Mouse (Mus musculus) neural tube, embryonic 12.5 days (tissue): ENCODE measurements at regions not wholly inside any gene's neighbourhood (a gene's known extent, or its start where the extent isn't known, plus 50 kb on each side); places are given as distances from the start of the nearest gene placed in this dataset.
"Not testable (repeated sequence)": the region's sequence is repeated elsewhere in the genome, so short reads cannot be mapped to it uniquely, and the experiment has no call there.

ENCODE experiments used
- ATAC-seq: fragments of 200-750 bp; cut with Nextera tagmentation; 2 replicates; pipeline ENCODE4 v1.8.0; 2017; ENCODE audit warnings: low read depth, mild to moderate bottlenecking, moderate TSS enrichment, moderate library complexity; ENCODE audit not compliant: low FRiP score
- H3K27ac ChIP-seq: fragments of 300-500 bp; sonication (generic); 2 replicates; pipeline ENCODE4 v1.5.1; 2016
- H3K27me3 ChIP-seq: fragments of 300-500 bp; sonication (generic); replicated peaks from 2 replicates; pipeline ENCODE4 v1.6.1; 2016; ENCODE audit warnings: mild to moderate bottlenecking
- H3K36me3 ChIP-seq: fragments of 300-500 bp; sonication (generic); 2 replicates; pipeline ENCODE4 v1.6.1; 2016; ENCODE audit warnings: mild to moderate bottlenecking
- H3K4me1 ChIP-seq: fragments of 300-500 bp; sonication (generic); 2 replicates; pipeline ENCODE4 v1.6.1; 2016
- H3K4me2 ChIP-seq: fragments of 300-500 bp; sonication (generic); replicated peaks from 2 replicates; pipeline ENCODE4 v1.6.1; 2016; ENCODE audit warnings: mild to moderate bottlenecking
- H3K4me3 ChIP-seq: fragments of 300-500 bp; sonication (generic); 2 replicates; pipeline ENCODE4 v1.5.1; 2016
- H3K9ac ChIP-seq: fragments of 300-500 bp; sonication (generic); 2 replicates; pipeline ENCODE4 v1.6.1; 2016; ENCODE audit warnings: mild to moderate bottlenecking
- H3K9me3 ChIP-seq: fragments of 300-500 bp; sonication (generic); 2 replicates; pipeline ENCODE4 v1.6.1; 2016; ENCODE audit warnings: mild to moderate bottlenecking
- WGBS: fragments of 180-500 bp; shearing (Covaris S2); methylation state at CpG from one replicate; pipeline ENCODE4 v1.1.7; 2016; 5-methylcytosine and 5-hydroxymethylcytosine counted together

GRCm38 (mm10) chr4:71506911-71507310, 250.9 kb downstream of the Gm11232 start:
- ATAC-seq = no peak
- no peaks in the 10 kb centered on the region for H3K9me3 ChIP-seq

GRCm38 (mm10) chr4:71489788-71490187, 268.0 kb downstream of the Gm11232 start:
- no peaks in the 10 kb centered on the region for H3K27me3 ChIP-seq
- H3K9me3 ChIP-seq = no peaks in the 10 kb centered on the region
- H3K4me3 ChIP-seq = no peak overlapping the region
- no peak overlapping the region for H3K9ac ChIP-seq
- 85% methylated on average over 2 of the region's 2 CpGs for WGBS
- ATAC-seq = no peak
- H3K4me2 ChIP-seq = no peak overlapping the region
- peaks cover 8% of the 10 kb centered on the region for H3K4me1 ChIP-seq
- no peak overlapping the region for H3K27ac ChIP-seq
- no peaks in the 10 kb centered on the region for H3K36me3 ChIP-seq

More at GRCm38 (mm10) chr4:71506911-71507310, 250.9 kb downstream of the Gm11232 start:
- H3K4me1 ChIP-seq = no peaks in the 10 kb centered on the region
- H3K9ac ChIP-seq = no peak overlapping the region
- H3K27me3 ChIP-seq = no peaks in the 10 kb centered on the region
- H3K4me2 ChIP-seq = no peak overlapping the region
- no peak overlapping the region for H3K4me3 ChIP-seq
- no peaks in the 10 kb centered on the region for H3K36me3 ChIP-seq
- H3K27ac ChIP-seq = no peak overlapping the region

GRCm38 (mm10) chr4:71488663-71489161, 269.1 kb downstream of the Gm11232 start:
- ATAC-seq = no peak
- Histone ChIP-seq H3K4me1 (peaks cover 11% of the 10 kb centered on the region), H3K27ac (no peak overlapping the region), H3K4me2 (no peak overlapping the region), H3K4me3 (no peak overlapping the region), H3K9ac (no peak overlapping the region), H3K36me3 (no peaks in the 10 kb centered on the region), H3K9me3 (no peaks in the 10 kb centered on the region), H3K27me3 (no peaks in the 10 kb centered on the region)
- 19% methylated on average over 2 of the region's 2 CpGs for WGBS

- ATAC-seq = no peak
- Histone ChIP-seq H3K9ac (no peak overlapping the region), H3K36me3 (no peaks in the 10 kb centered on the region), H3K4me1 (peaks cover 11% of the 10 kb centered on the region), H3K9me3 (no peaks in the 10 kb centered on the region), H3K27me3 (no peaks in the 10 kb centered on the region), H3K27ac (no peak overlapping the region), H3K4me2 (no peak overlapping the region), H3K4me3 (no peak overlapping the region)
- 94% methylated on average over 9 of the region's 9 CpGs for WGBS
Observed at GRCm38 (mm10) chr4:71488059-71488458, 269.7 kb downstream of the Gm11232 start.

GRCm38 (mm10) chr4:71480960-71481359, 276.8 kb downstream of the Gm11232 start:
- Histone ChIP-seq H3K36me3 (no peaks in the 10 kb centered on the region), H3K27ac (no peak overlapping the region), H3K9ac (no peak overlapping the region), H3K9me3 (no peaks in the 10 kb centered on the region), H3K27me3 (no peaks in the 10 kb centered on the region; the same call in 1 of the 2 replicates), H3K4me2 (no peak overlapping the region), H3K4me1 (peaks cover 11% of the 10 kb centered on the region), H3K4me3 (no peak overlapping the region)
- no peak for ATAC-seq
- 90% methylated on average over 2 of the region's 2 CpGs for WGBS

- ATAC-seq = no peak
- H3K27ac ChIP-seq = no peak overlapping the region
- H3K9me3 ChIP-seq = no peaks in the 10 kb centered on the region
- no peaks in the 10 kb centered on the region for H3K4me1 ChIP-seq
- no peaks in the 10 kb centered on the region for H3K36me3 ChIP-seq
- H3K4me2 ChIP-seq = no peak overlapping the region
- H3K9ac ChIP-seq = no peak overlapping the region
- H3K4me3 ChIP-seq = no peak overlapping the region
- no peaks in the 10 kb centered on the region for H3K27me3 ChIP-seq
Observed at GRCm38 (mm10) chr4:71470580-71470979, 287.2 kb downstream of the Gm11232 start.

GRCm38 (mm10) chr4:71454811-71455210, 303.0 kb downstream of the Gm11232 start:
- Histone ChIP-seq H3K36me3 (no peaks in the 10 kb centered on the region), H3K27ac (no peak overlapping the region), H3K4me3 (no peak overlapping the region), H3K4me1 (no peaks in the 10 kb centered on the region), H3K9me3 (no peaks in the 10 kb centered on the region), H3K27me3 (no peaks in the 10 kb centered on the region), H3K9ac (no peak overlapping the region), H3K4me2 (no peak overlapping the region)
- no peak for ATAC-seq
- WGBS = 35% methylated on average over 3 of the region's 3 CpGs

GRCm38 (mm10) chr4:71453499-71453898, 304.3 kb downstream of the Gm11232 start:
- Histone ChIP-seq H3K4me2 (no peak overlapping the region), H3K4me1 (no peaks in the 10 kb centered on the region), H3K36me3 (no peaks in the 10 kb centered on the region), H3K4me3 (no peak overlapping the region), H3K27ac (no peak overlapping the region), H3K9ac (no peak overlapping the region), H3K27me3 (no peaks in the 10 kb centered on the region), H3K9me3 (no peaks in the 10 kb centered on the region)
- WGBS = 96% methylated on average over 3 of the region's 3 CpGs
- ATAC-seq = no peak

GRCm38 (mm10) chr4:71446461-71446860, 311.3 kb downstream of the Gm11232 start:
- WGBS = 89% methylated on average over 2 of the region's 2 CpGs
- Histone ChIP-seq H3K36me3 (no peaks in the 10 kb centered on the region), H3K27me3 (no peaks in the 10 kb centered on the region), H3K9me3 (no peaks in the 10 kb centered on the region), H3K4me1 (no peaks in the 10 kb centered on the region), H3K9ac (no peak overlapping the region), H3K27ac (no peak overlapping the region), H3K4me3 (no peak overlapping the region), H3K4me2 (no peak overlapping the region)
- no peak for ATAC-seq

- Histone ChIP-seq H3K4me3 (no peak overlapping the region), H3K27me3 (no peaks in the 10 kb centered on the region), H3K4me1 (no peaks in the 10 kb centered on the region), H3K36me3 (no peaks in the 10 kb centered on the region), H3K27ac (no peak overlapping the region), H3K4me2 (no peak overlapping the region), H3K9me3 (no peaks in the 10 kb centered on the region), H3K9ac (no peak overlapping the region)
- ATAC-seq = no peak
- WGBS = 97% methylated on average over 3 of the region's 3 CpGs
Observed at GRCm38 (mm10) chr4:71431245-71431929, 326.4 kb downstream of the Gm11232 start.

- not testable (repeated sequence) for H3K4me1 ChIP-seq, H3K27me3 ChIP-seq, H3K9me3 ChIP-seq, H3K27ac ChIP-seq, H3K9ac ChIP-seq, H3K36me3 ChIP-seq, ATAC-seq, H3K4me2 ChIP-seq, H3K4me3 ChIP-seq
- WGBS = 92% methylated on average over 7 of the region's 7 CpGs
Observed at GRCm38 (mm10) chr4:71422121-71422520, 335.6 kb downstream of the Gm11232 start.

- no peak overlapping the region for H3K4me2 ChIP-seq
- H3K4me3 ChIP-seq = no peak overlapping the region
- H3K36me3 ChIP-seq = no peaks in the 10 kb centered on the region
- H3K27ac ChIP-seq = no peak overlapping the region
- no peak for ATAC-seq
- H3K9me3 ChIP-seq = no peaks in the 10 kb centered on the region
- no peaks in the 10 kb centered on the region for H3K4me1 ChIP-seq
- H3K27me3 ChIP-seq = no peaks in the 10 kb centered on the region
- H3K9ac ChIP-seq = no peak overlapping the region
Observed at GRCm38 (mm10) chr4:71409867-71410266, 347.9 kb downstream of the Gm11232 start.

GRCm38 (mm10) chr4:71390444-71390843, 367.3 kb downstream of the Gm11232 start:
- no peak for ATAC-seq
- Histone ChIP-seq H3K27ac (no peak overlapping the region), H3K4me3 (no peak overlapping the region), H3K4me2 (no peak overlapping the region), H3K27me3 (no peaks in the 10 kb centered on the region), H3K36me3 (no peaks in the 10 kb centered on the region), H3K4me1 (no peaks in the 10 kb centered on the region), H3K9ac (no peak overlapping the region), H3K9me3 (no peaks in the 10 kb centered on the region)
- 90% methylated on average over 1 of the region's 1 CpGs for WGBS
